Mouse (Mus musculus): ENCODE data around the gene Smarce1.
A peak's percentile ranks its signal among the peaks of the same experiment; 100 is the strongest.

Gene Smarce1

GRCm38 (mm10) chr11:99226298-99226697, 4.5 kb downstream of the Smarce1 start:
- no peak for DNase-seq

- no peak for DNase-seq
These were observed 7.5 kb downstream of the Smarce1 start for GRCm38 (mm10) chr11:99223310-99223709.

GRCm38 (mm10) chr11:99221811-99222210, 9.0 kb downstream of the Smarce1 start:
- DNase-seq = no peak

GRCm38 (mm10) chr11:99217248-99217986, 13.4 kb downstream of the Smarce1 start:
- DNase-seq = no peak

DNA sequence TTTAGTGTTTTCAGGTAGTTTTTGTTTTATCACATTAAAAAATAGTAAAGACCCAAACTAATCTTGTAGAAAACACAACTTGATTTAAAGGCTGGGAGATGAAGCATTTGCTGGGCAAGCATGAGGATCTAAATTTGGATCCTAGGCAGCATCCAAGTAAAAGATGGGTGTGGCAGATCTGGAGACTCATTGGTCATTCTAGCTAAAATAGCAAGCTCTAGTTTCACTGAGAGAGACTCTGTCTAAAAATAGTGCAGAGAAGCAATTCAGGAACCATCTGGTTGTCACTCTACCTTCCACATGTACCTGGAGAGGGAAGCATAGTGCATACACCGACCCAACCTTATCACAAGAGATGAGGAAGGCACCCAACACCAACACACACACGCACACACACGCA, 14.6 kb downstream of the Smarce1 start:
- DNase-seq = no peak

- DNase-seq = no peak
These were observed 18.1 kb downstream of the Smarce1 start for GRCm38 (mm10) chr11:99212693-99213092.

DNA sequence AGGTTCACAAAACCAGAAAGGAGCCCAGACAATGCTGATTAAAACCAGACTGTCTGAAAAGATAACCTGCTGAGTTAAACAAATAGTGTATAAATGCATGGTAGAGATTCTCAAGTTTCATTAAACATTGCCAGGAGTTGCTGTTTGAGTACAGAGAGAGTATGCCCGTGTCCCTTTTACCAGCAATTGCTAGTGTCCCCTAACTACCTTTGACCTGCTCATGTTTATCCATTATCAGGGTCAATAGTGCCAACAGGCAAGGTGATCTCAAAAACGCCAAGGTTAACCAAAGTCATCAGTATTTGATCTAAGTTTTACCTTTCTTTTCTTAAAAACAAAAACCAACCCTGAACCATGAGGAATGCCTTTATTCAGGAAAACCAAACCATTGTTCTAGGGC, 18.9 kb downstream of the Smarce1 start:
- no peak for DNase-seq

- DNase-seq = no peak
These were observed 22.6 kb downstream of the Smarce1 start for GRCm38 (mm10) chr11:99208105-99208669.

DNA sequence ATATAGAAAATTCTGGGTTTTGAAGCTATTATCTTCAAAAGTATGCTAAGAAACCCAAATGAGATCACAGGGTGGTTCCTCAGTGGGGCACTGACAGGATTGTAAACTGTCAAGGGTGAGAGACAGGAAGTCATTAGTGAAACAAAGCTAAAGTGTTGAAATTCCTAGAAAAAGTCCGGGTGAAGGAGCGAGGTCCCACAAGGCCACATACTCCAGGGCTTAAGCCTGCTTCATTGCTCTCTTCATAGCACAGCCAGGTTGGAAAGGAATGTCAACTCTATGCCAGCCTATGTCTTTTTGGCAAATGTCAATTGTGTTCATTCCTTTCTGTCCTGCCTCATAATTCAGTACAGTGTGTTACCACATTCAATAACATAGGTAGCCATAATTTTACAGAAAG, 23.4 kb downstream of the Smarce1 start:
- DNase-seq = no peak

- DNase-seq = peak; percentile 44
These were observed 23.9 kb downstream of the Smarce1 start for GRCm38 (mm10) chr11:99206954-99207353.

DNA sequence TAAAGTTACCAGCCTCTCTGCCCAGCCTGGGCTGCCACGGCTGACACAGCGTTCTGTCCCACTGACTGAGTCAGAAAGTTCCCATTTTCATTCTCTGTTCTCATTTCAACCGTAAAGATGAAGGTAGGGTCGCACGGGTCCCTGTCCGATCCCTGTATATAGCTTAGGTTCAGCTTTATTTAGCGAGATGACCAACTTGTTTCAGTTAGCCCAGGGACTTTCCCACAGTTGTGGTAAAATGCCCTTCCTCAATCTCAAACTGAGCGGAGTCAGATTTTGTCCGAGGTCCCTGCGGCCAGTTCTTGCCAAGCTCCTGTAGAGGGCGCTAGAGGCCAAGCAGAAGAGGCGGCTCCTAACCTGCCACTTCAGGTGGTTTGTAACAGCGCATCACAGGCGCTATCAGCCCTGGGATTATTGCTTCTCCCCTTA, 41.6 kb downstream of the Smarce1 start:
- DNase-seq = peak; percentile 60

GRCm38 (mm10) chr11:99187348-99187747, 43.5 kb downstream of the Smarce1 start:
- no peak for DNase-seq

DNA sequence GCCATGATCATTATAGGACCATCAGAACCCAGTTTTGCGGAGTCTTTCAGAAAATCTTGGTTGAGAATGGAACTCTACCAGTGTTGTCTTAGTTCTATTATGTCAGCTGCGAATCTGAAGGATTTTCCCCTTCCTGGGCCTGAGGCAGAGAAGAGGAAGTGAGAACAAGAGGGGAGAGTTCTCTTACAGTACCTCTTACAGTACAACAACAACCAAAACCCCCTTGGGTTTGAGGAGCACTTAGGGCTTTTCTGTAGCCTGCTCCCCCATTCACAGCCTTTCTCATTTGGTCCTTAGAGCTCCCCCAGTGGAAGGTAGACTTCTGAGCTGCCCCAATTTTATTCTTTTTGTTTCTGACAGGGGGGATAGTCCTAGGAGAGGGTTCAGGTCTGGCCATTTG, 44.0 kb downstream of the Smarce1 start:
- DNase-seq = no peak

GRCm38 (mm10) chr11:99182575-99182974, 48.2 kb downstream of the Smarce1 start:
- DNase-seq = no peak

DNA sequence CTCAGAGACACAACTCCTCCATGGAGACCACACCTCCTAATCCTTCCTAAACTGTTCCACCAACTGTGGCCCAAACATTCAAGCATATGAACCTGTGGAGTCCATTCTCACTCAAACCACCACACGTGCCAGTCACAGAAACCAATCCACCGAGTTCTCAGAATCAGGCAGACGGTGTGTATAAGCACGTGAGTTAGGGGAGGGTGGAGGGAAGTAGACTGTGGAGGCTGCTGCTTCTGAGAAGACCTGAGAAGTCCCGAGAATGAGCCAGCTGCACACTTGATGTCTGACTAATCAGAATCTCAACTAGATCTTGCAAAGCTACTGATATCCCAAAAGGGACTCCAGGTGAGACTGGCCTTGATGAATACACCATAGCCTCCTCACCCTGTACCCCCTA, 50.7 kb downstream of the Smarce1 start:
- DNase-seq = no peak

DNA sequence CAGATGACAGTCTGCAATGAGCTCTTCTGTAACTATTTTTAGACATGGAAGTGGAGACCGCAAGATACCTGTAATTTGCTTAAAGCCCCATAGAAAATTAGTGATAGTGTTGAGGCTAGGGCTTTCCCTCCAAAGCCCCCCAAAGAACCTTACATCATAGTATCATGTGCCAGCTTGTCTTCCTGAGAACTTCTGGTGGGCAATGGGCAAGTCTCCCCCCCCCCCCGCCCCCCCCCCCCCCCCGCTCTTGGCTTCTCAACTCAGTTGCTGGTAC, 53.0 kb downstream of the Smarce1 start:
- DNase-seq = no peak

GRCm38 (mm10) chr11:99177054-99177924, 53.5 kb downstream of the Smarce1 start:
- DNase-seq = no peak

DNA sequence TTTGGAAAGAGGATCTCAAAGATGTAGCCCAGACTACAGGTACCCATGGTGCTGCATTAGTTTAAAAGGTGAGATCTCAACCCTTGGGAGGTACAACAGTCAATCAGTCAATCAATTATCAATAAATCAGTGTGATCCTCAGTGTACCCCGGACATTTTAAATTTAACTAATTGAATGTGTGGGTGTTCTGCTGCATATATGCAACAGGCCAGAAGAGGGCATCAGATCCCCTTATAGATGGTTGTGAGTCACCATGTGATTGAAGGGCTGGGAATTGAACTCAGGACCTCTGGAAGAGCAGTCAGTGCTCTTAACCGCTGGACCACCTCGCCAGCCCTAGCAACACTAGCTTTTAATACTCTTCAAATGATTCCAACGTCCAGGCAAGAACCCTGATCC, 58.8 kb downstream of the Smarce1 start:
- DNase-seq = no peak

DNA sequence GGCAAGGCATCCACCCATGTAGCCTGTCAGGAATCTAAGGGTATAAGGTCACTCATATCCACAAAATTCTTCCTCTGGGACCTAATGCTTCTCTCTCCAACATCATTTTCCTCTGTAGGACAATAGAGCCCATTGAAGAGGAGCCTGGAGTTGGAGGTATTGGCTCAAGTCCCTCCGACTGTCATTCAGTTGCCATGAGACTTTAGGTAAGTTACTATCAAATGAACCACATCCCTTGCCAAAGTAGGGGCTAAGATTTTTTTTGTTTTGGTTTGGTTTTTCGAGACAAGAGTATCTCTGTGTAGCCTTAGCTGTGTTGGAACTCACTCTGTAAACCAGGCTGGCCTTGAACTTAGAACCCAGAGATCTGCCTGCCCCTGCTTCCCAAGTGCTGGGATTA, 59.4 kb downstream of the Smarce1 start:
- no peak for DNase-seq

GRCm38 (mm10) chr11:99170547-99171267, 60.1 kb downstream of the Smarce1 start:
- no peak for DNase-seq

GRCm38 (mm10) chr11:99170005-99170404, 60.8 kb downstream of the Smarce1 start:
- no peak for DNase-seq

GRCm38 (mm10) chr11:99169438-99169837, 61.4 kb downstream of the Smarce1 start:
- DNase-seq = no peak

DNA sequence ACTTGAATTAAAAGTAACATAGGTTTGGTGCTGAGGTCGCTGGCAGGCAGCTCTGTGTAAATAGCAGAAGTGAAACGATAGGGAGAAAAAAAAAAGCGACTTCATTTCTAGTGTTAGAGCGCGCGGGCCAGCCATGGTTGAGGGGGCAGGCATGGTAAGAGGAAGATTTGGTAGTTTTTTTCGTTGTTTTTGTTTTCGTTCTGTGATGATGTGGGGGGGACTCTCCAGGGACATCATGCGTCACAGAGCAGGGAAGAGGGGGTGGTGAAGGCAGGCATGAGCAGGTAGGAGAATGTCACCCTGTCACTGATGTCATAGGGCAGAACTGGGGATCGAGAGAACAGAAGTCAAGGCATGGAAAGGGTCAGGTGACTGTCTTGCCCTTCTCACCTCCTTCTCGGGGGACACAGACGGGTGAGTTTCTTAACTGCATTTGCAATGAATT, 62.8 kb downstream of the Smarce1 start:
- DNase-seq = no peak
